Mouse (Mus musculus) cerebellum, adult (tissue): Measurements from ENCODE around the gene Traf3ip2.

Experiments used
- ATAC-seq: cut with Nextera tagmentation; 2 replicates; pipeline ENCODE4 v1.9.2; 2017; ENCODE audit warnings: mild to moderate bottlenecking, moderate library complexity, mixed read lengths; ENCODE audit not compliant: insufficient number of reproducible peaks, low FRiP score, low TSS enrichment

Traf3ip2 gene

GRCm38 (mm10) chr10:39599601-39600000, 13.1 kb upstream of the Traf3ip2 start:
- ATAC-seq: no peak

GRCm38 (mm10) chr10:39600115-39600514, 12.6 kb upstream of the Traf3ip2 start:
- no peak for ATAC-seq

GRCm38 (mm10) chr10:39601068-39601467, 11.7 kb upstream of the Traf3ip2 start:
- no peak for ATAC-seq

- ATAC-seq: no peak
Observed at GRCm38 (mm10) chr10:39606434-39606833, 6.3 kb upstream of the Traf3ip2 start.

GRCm38 (mm10) chr10:39611234-39611633, 1.5 kb upstream of the Traf3ip2 start:
- ATAC-seq: no peak

- no peak for ATAC-seq
Observed at GRCm38 (mm10) chr10:39612131-39612530, 603 bp upstream of the Traf3ip2 start.

- peak; percentile 92 for ATAC-seq
Observed at GRCm38 (mm10) chr10:39612989-39613831, 476 bp downstream of the Traf3ip2 start.

GRCm38 (mm10) chr10:39613973-39614372, 1.2 kb downstream of the Traf3ip2 start:
- no peak for ATAC-seq

GRCm38 (mm10) chr10:39614676-39615075, 1.9 kb downstream of the Traf3ip2 start:
- no peak for ATAC-seq

GRCm38 (mm10) chr10:39615531-39616229, 2.9 kb downstream of the Traf3ip2 start:
- ATAC-seq: no peak

GRCm38 (mm10) chr10:39616230-39616590, 3.5 kb downstream of the Traf3ip2 start:
- ATAC-seq: no peak

GRCm38 (mm10) chr10:39616626-39617025, 3.9 kb downstream of the Traf3ip2 start:
- no peak for ATAC-seq

GRCm38 (mm10) chr10:39618431-39618830, 5.7 kb downstream of the Traf3ip2 start:
- ATAC-seq: no peak

GRCm38 (mm10) chr10:39620626-39621025, 7.9 kb downstream of the Traf3ip2 start:
- no peak for ATAC-seq

GRCm38 (mm10) chr10:39623806-39624205, 11.1 kb downstream of the Traf3ip2 start:
- no peak for ATAC-seq

GRCm38 (mm10) chr10:39624837-39625625, 12.3 kb downstream of the Traf3ip2 start:
- ATAC-seq: no peak

- no peak for ATAC-seq
Observed at GRCm38 (mm10) chr10:39625626-39626260, 13.0 kb downstream of the Traf3ip2 start.

GRCm38 (mm10) chr10:39626376-39626775, 13.6 kb downstream of the Traf3ip2 start:
- no peak for ATAC-seq

GRCm38 (mm10) chr10:39628799-39629517, 16.2 kb downstream of the Traf3ip2 start:
- no peak for ATAC-seq
